Mouse (Mus musculus): ENCODE data around the gene Rab17.

Rab17 gene

DNA sequence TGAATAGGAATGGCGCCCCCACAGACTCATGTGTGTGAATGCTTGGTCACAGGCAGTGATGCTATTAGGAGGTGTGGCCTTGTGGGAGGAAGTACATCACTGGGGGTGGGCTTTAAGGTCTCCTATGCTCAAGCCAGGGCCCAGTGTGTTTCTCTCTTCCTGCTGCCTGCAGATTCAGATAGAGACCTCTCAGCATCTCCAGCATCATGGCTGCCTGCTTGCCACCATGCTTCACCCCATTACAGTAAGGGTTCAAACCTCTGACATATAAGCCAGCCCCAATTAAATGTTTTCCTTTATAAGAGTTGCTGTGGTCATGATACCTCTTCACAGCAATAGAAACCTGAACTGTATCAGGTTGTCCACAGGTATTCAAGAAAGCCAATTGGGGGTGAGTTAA, 26.5 kb upstream of the Rab17 start:
- DNase-seq (ENCODE audit: low read depth, low spot score): no peak

DNA sequence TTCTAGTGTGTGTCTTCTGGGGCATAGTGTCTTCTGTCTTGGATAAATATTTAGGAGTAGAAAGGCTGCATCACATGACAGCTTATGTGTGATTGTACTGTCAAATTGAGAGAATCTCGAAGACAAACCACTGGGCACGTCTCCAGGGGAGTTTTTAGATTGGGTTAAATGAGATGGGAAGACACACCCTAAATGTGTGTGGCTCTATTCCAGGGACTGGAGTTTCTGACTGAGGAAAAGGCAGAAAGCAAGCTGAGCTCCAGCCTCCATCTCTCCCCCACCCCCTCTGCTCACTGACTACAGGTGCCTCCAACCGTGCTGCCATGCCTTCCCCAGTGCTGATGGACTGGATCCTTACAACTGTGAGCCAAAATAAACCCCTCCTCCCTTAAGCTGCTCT, 11.9 kb upstream of the Rab17 start:
- DNase-seq (ENCODE audit: low read depth, low spot score): no peak

DNA sequence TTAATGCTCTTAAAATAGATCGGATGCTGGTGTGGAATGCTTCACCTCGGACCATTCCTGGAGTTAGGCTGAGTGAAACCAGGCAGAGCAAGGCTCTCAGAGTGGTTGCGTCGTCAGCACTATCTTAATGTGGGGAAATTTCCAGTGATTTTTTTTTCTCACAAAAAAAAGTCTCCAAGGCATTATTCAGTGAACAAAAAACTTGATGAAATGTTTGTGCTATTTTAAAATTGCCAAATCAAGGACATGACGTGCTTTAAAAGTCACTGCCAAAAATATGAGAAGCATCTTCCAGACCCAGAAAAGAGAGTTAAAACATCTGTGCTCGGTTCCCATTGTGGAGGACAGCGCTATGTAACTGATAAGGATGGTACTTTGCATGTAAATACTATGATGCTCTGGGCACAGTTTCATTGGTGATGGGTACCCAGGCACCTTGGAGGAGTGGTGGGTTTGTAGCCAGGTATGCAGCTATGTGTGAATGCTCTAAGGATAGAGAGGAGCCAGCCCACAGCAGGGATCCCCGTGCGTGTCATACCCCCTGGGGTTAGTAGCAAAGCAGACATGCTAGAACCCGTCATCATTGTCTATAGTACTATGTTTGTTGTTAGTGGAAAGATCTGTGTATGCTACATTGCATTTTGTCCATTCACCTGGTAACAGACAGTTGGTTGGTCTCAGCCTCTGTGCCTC, 11.3 kb upstream of the Rab17 start:
- no peak for DNase-seq (ENCODE audit: low read depth, low spot score)

DNA sequence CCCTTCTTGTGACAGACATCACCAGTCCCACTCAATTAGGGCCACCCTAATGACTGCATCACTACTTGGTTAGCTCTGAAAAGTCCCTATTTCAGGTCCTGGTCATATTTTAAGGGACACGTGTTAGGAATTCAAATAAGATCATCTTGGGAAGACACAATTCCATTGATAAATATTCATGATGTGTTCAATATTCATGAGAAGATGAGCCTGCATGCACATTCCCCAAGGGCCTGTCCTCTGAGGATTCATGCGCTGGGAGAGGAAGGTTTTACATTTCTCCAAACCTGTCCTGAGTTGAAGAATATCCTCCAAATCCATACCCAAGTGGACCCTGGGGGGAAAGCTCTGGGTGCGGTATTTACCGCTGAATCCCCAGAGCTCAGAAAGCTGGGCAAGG, 6.5 kb upstream of the Rab17 start:
- DNase-seq (ENCODE audit: low read depth, low spot score): no peak

DNA sequence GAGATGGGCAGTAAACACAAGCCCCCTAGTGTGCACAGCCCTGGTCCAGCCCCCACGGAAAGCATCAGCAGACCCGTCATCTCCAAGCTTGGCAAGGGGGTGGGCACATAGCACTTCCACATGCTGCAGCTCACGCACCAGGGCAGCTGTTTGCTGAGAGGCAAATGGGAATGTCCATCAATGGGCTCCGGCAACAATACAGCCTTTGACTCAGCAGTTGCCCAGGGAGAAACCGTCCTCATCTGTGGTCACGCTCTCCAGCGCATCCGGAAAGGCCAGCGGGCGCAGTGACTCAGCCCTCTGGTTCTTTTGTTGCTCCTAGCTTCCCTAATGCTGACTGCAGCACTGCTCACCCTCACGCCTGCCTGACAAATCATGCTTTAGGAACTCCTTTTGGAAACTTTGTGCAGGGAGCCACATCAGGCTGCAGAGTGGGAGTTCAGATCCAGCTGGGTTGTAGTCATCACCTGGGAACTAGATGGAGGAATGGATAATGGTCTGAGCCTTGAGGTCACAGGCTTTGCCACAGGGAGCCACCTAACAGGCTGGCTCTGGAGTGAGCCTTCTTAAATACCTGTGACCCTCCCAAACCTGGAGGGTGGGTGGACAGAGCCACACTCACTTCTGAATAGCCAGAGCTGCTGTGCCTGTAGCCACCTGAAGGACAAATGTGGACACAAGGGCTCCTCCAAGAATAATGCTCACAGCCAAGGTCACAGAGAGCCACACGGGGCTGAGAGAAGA, 5.6 kb upstream of the Rab17 start:
- DNase-seq (ENCODE audit: low read depth, low spot score): no peak

DNA sequence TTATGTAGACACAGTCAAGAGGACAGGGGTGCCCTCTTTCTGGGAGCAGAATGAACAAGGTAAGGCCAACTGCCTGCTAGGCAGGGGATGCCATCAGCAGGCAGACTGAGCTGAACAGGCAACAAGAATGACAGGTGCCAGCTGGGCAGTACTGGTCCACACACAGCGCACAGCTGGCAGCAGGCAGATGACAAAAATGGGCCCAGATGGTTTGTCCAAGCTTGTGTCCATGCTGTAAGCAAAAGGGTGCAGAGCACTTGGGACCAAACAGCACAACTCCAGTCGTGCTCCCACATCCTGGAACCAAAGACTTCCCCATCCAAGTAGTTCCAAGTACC, 4.1 kb upstream of the Rab17 start:
- no peak for DNase-seq (ENCODE audit: low read depth, low spot score)

DNA sequence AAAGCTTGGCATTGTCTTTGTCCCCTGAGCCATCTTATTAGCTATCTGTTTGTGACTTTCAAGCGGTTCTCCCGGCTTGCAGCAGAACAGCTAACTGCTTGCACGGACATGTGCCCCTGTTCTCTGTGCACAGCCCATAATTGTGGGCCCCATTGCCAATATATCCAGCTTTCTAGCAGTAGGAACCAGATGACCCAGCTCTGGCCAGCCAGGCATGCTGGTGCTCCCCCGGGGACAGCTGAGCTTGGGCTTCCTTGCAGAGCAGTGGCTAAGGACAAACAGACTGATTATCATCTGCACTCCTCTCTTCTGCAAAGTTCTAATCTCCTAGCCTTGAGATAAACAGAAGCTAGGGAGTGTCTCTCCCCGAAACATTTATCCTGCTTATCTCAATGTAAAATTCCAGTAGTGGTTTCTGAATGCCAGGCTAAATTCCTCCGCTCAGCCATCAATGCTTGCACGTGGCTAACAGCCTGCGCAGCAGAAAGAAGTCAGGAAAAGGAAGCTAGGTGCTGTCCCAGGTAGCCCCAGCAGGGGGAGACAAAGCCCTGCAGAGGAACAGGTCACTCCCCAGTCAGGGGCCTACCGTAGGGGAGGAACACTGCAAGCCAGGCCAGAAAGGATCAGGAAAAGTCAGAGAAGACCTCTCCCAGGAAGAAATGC, 3.6 kb upstream of the Rab17 start:
- peak; percentile 70 for DNase-seq (ENCODE audit: low read depth, low spot score)

DNA sequence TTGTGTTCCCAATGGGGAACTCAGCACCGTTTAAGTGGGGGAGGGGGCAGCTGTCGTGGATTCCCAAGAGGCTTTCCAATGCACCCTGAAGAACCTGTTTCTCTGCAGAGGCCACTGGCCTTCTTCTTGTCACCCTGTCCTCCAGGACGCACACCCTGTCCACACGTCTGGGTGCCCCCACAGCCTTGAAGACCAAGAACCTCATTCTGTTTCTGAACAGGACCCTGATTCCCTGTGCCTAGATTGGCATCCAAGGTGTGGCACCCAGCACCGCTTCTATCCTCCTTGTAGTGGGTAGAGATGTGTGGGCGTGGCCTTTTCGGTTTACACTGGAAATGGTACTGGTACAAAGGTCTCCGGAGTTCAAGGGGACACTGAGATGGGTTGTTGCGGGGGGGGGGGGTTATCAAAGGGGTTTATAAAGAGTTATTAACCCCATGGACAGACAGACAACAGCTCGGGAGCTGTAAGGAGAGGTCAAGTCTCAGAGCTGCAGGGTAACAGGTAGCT, 475 bp upstream of the Rab17 start:
- DNase-seq (ENCODE audit: low read depth, low spot score): no peak

DNA sequence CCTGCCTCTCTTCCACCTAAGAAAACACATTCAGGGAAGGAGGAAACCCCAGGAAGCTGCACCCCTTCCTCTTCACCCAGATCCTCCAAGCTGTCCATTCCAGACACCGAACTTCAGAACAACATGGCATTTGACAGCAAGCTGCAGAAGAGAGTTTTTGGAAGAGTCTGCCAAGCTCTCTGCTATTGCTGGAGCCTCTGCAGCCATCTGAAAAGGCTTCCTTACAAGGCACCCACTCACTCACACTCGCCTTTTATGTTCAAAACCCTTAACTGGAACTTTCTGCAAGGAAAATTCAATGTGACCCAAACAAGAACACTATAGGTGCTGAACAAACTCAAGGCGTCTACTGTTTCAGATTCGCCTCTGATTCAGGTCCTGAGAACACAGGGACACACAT, 812 bp downstream of the Rab17 start:
- no peak for DNase-seq (ENCODE audit: low read depth, low spot score)

DNA sequence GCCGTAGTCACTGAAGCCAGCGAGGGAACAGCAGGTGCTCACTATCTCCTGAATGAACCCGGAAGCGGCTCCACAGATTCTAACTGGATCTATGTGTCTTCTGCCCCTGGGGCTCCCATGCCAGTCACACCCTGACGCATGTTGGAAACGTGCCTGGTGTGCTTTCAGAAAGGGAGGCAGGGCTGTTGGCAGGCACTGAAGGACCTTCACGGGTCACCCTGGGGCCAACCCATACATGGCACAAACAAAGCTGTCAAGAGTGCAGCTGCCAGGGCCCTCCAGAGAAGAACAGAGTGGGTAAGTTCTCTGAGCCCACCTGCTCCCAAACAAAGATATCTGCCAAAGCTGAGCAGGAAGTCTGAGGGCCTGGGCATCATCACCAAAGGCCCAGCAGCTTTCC, 1.9 kb downstream of the Rab17 start:
- DNase-seq (ENCODE audit: low read depth, low spot score): no peak

DNA sequence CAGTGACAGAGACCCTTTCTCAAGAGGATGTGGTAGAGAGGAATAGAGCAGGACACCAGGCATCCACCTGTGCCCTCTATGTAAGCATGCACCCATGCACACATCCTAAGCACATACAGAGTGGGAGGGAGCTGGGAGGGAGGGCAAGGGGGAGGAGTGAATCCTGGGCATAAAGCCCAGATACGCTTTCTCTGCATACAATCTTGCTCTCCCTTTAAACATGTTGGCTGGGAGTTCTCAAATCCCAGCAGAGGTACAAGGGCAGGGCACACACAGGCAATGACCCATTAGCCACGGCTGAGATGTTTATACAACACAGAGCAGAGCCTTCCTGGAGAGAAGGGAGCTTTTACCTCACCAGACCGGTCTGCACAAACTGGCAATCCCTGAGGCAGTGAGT, 6.5 kb downstream of the Rab17 start:
- no peak for DNase-seq (ENCODE audit: low read depth, low spot score)

DNA sequence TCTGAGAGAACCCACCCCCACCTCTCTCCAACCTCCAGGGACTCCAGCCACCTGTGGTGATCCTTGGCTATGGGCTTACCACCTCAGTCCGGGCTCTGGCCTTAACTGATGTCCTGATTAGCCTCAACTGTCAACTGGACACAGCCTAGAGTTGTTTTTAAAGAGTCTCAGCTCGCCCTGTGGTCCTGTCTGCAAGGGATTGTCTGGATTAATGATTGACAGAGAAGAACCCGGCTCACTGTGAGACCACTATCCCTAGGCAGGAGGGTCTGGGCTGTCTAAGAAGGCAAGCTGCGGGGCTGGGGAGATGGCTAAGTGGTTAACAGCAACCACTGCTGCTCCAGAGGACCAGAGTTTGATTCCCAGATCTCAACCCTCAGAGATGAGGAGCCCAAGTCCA, 6.9 kb downstream of the Rab17 start:
- DNase-seq (ENCODE audit: low read depth, low spot score): no peak

DNA sequence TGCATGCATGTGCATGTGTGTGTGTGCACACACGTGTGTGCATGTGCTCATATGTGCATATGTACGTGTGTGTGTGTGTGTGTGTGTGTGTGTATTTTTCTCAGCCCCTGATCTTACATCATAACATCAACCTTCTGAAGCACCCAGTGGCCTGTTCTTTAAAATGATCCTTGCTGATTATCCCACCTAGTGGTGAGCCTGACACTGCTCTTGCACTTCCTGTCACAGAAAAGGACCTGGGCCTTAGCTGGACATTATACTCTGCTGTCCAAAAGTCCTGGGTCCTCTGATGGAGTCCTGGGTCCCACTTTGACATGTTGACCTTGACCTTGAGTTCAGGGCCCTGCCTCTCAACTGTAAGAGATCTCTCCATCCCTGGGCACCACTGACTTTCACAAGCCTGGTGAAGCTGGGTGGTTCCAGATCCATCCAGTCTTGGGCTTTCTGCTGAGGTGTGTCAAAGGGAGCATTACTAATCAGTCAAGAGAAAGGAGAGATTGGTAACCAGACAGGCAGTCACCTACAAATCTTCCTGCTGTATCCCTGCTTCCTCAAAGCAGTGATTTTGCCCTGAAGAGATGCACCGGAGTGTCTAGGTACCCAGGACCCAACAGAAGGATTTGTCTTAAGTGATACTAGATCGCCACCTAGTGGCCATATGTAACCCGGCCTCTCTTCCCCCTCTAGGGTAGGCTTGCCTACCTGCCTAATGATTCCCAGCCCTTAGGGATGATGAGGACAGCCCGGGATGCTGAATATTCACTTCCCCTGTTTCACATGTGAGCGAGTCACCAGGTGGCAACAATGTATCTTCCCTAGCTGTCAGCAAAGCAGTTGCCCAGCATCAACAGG, 13.0 kb downstream of the Rab17 start:
- DNase-seq (ENCODE audit: low read depth, low spot score): peak; percentile 64

DNA sequence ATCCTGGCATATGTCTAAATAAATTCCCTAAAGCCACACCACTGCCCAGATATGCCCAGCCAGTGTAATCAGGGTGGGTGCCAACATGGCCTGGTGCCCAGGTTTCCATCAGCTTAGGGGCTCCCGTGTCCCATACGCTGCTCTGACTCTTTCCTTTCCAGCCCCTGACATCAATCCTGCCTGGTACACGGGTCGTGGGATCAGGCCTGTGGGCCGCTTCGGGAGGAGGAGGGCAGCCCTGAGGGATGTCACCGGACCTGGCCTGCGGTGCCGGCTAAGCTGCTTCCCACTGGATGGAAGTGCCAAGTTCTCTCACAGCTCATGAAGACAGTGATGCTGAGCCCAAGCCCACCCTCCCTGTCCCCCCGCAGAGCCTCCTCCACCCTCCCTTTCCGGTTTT, 15.8 kb downstream of the Rab17 start:
- DNase-seq (ENCODE audit: low read depth, low spot score): no peak

DNA sequence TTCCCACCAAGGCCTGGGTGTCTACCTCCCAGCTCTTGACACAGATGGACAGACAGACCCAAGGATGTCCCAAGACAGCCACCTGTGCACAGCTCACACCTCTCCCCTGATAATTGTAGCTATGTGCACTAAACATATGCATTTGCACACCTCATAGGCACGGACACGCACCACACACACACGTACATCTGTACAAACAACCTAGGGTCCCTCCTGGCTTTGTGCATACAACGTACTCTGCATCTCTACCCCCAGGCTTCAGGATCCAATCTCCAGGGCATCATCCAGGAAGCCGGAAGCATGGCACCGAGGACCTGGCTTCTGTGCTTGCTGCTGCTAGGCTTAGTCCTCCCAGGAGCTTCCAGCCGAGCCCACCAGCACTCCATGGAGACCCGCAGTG, 16.7 kb downstream of the Rab17 start, which contains the start of gene Prlh:
Prlh (plus strand) TSS at position 301 of the 400 bp plus-strand sequence.
- no peak for DNase-seq (ENCODE audit: low read depth, low spot score)

DNA sequence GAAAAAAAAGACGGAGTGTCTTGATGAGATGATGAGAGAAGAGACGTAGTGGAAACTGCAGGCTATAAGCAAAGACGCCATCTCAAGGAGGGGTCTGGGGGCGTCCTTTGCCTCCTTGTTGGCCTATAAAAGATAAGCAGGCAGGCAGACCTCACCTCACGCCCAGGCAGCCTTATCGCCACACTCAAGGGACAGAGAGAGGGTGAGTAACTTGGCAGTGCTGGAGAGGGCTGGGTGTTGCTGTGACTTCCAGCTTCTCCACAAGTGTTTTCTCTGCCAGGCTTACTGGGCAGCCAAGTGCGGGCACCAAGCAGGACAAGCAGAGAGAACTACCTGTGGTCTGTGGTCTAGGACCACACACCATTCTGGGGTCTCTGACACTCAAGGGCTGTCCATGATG, 17.8 kb downstream of the Rab17 start:
- DNase-seq (ENCODE audit: low read depth, low spot score): no peak

DNA sequence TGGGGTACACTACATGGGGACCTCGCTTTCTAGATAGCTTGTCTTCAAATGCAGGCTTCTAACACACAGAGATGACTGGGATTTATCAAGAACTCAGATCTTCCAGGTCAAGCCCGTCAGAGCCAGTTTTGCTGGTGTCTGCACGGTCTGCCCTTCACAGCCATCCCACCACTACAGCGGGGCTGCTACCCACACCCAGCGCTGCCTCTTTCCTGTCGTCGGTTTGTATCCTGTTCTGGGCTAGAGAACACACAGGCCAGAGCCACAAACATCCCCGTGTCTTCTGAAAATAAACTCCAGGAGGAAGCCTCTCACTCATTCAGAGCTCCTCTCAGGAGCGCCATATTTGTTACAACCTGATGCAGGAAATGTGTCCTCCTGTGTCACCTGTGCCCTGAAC, 20.2 kb downstream of the Rab17 start:
- no peak for DNase-seq (ENCODE audit: low read depth, low spot score)

DNA sequence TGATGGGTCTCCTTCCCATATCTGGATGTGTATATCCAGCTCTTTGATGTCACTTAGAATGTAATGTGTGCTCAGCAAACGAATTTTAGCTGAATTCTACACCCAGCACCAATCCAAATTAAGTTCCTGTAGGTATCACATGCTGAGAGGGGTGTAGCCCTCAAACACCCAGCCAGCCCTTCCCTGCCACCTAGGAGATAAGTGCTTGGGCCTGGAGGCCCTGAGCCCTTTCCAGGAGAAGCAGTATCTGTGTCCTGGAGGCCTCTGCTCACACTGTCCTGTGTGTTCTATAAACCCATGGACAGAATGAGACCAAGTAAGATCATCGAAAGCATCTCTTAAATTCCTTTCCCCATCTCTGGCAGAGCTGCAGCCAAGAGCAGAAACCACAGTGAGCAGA, 22.2 kb downstream of the Rab17 start:
- no peak for DNase-seq (ENCODE audit: low read depth, low spot score)

DNA sequence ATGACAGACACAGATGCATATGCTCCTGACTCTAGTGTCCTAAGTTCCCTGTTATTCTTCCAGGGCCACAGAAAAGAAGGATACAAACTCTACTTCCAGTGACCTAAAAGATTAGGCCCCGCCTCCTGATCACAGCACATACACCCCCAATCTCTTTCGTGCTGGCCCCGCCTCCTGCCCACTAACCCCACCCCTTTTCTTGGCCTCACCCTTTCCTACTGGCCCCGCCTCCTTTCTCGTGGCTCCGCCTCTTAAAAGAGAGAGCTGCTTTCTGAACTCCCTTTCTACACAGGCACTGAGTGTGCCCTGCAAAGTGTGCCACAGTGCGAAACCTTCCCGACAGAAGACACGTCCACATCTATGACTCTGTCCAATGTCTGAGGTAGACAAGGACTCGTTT, 24.3 kb downstream of the Rab17 start:
- DNase-seq (ENCODE audit: low read depth, low spot score): peak; percentile 32

DNA sequence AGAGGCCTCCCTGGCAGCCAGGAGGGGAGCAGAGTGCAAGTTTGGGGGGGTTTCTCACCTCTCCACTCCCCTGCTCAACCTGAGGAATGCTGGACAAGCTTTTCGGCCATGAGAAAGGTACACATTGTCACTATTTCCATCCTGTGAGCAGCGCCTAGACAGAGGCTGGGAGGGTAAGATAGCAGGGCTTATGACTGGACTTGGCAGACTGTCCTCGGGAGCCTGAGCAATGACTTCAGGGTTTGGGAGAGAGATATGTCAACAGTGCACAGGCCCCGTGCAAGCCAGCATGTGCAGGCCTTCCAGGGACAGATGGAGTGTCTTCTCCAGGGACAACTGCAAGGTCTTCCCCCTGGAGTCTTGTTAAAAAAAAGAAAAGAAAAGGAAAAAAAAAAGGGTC, 29.5 kb downstream of the Rab17 start:
- no peak for DNase-seq (ENCODE audit: low read depth, low spot score)

DNA sequence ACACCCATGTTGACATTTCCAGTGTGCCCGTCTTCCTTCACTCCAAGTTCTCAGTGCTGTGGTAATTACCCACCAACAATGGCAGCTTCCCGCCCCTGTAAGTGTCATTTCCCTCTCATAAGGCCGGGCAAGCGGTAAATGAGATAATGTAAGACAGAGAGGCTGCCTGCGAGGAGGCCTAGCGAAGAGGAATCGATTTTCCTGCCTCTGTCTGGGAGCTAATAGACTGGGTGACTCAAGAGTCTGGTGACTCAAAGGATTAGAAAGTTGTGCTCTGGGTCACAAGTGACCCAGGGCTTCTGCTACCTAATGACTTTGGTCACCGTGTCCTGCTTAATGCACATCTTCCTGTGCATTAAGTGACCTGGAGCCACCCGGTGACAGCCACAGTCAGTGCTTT, 32.5 kb downstream of the Rab17 start:
- DNase-seq (ENCODE audit: low read depth, low spot score): no peak

DNA sequence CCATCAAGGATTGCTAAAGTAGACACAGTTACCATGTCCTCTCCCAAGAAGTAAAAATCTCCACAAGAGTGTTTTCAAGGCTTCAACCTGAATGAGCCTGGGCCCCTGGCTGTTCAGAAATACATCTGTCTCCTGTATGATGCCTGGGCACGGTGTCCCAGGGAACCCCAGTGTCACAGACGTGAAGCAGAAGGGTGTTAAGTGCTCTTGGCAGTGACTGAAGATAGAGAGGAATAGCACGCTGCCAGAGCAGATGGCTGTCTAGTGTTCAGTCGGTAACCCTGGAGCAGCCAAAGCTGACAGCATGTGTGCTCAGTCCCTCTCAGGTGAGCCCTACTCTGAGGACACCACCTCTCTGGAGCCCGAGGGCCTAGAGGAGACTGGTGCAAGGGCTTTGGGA, 36.5 kb downstream of the Rab17 start:
- DNase-seq (ENCODE audit: low read depth, low spot score): no peak

All from A20 (cell line).